Mouse (Mus musculus) mesoderm, embryonic 11.5 days (tissue): ENCODE data around the gene Lysmd1.

Experiments used
- DNase-seq: peaks from one replicate; pipeline ENCODE4 v3.0.0-alpha.2; 2012; ENCODE audit warnings: low read depth, low spot score

The Lysmd1 gene

DNA sequence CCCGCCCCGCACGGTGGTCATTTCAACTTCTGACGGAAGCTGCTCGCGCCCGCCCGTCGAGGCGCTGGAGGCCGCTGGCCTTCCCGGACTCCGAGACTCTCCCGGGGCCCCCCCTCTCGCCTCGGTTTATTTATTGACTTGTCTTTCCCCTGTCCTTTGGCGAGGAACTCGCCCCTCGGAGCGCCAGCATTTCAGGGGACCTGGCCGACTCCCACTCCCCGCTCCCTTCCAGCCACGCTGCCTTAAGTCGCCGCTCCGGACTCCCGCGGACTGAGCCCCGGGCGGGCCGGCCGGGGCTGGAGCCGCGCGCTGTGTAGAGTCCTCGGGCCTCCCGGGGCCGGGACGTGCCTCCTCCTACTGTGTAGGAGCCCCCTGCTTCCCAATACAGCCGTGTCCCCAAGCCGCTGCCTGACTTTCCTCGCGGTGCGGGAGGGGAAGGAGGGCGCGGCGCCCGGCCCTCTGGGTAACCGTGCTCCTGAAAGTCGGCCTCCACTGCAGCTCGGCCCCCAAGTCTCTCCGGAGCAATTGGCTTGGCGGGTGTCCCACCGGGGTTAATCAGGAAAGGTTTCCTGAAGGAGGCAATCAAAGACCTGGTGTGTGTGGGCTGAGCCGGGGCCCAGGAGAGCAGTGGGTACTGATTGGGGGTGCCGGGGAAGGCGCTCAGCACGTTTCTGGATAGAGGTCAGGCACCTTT lies 39.5 kb downstream of the Lysmd1 start:
- DNase-seq = no peak

DNA sequence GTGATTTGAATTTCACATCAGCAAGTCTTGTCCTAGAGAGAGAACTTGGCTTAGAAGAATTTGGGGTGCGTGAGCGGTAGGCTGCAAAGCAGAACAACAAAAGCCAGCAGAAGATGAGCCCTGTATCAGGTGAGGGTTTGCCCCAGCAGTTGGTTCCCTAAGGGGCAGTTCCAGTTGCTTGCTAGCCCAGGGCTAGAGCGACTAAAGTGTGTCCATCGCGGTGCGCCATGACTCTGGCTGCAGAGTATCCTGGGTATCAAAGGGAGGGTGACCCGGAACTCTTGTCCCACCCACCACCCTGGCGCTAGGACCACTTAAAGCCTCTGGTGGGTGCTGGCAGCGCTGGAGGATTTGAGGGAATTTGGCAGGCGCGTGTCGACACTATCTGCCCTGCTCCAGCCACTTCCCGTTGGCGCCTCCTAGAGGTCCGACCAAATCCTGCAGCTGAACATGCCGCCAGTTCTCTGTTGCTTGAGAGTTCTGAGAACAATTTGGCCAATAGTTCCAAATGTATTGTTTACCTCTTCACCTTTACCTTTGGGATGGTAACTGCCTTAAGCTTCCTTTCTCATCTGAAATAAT lies 40.2 kb downstream of the Lysmd1 start:
- DNase-seq = peak; percentile 84

- no peak for DNase-seq
Measured at GRCm38 (mm10) chr3:95176500-95176899, 42.6 kb downstream of the Lysmd1 start.

- no peak for DNase-seq
Measured at GRCm38 (mm10) chr3:95177583-95177982, 43.7 kb downstream of the Lysmd1 start.

DNA sequence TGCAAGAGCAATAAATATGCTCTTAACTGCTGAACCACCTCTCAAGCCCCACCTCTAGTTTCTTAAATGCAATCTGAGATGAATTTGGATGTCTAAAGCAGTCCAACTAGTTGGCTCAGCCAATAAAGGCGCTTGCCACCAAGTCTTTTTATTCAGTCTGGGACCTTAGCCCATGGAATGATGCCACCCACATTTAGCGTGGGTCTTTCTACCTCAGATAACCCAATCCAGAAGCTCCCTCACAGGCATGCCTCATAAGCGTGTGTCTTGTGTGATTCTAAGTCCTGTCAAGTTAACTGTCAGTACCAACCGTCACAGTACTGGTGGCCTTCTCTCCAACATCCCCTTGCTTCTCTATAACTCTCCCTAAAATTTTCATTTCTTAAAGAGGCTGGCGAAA lies 45.1 kb downstream of the Lysmd1 start:
- no peak for DNase-seq

DNA sequence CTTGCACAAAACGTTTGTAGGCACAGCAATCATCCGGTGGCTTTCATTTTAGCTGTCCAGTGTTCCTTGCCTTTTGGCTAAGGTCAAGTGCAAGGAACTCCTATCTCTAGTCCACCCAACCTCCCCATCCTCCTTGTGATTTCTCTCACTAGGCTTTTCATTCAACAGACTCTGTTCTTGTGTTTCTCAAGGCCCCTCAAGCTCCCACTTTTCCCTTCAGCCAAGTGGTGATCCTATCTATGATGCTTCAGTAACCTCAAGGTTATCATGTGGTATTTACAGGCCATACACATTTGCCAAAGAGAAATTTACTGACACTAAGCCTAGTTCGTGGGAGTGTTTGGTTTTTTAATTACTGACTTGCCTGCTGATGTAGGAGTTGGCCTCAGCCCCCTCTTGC lies 46.0 kb downstream of the Lysmd1 start:
- no peak for DNase-seq

DNA sequence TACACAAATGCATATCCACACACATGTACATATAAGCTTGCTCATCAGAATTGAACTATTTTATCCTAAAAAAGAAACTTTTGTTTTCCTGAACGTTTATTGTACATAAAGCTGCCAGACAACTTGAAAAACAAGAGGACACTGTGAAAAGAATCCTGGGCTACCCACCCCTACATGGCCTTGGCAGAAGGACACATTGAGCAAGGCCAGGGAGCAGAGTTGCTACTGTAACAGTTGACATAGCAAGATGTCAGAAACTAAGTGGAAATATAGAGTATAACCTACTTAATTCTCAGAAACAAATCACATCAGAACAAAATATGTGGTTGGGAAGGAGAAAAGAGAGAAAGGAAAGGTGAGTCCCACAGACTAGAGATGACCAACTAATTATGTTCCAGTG lies 48.0 kb downstream of the Lysmd1 start:
- no peak for DNase-seq

GRCm38 (mm10) chr3:95184796-95185577 lies 51.1 kb downstream of the Lysmd1 start:
- DNase-seq = no peak

GRCm38 (mm10) chr3:95186100-95186499 lies 52.2 kb downstream of the Lysmd1 start:
- DNase-seq = no peak

DNA sequence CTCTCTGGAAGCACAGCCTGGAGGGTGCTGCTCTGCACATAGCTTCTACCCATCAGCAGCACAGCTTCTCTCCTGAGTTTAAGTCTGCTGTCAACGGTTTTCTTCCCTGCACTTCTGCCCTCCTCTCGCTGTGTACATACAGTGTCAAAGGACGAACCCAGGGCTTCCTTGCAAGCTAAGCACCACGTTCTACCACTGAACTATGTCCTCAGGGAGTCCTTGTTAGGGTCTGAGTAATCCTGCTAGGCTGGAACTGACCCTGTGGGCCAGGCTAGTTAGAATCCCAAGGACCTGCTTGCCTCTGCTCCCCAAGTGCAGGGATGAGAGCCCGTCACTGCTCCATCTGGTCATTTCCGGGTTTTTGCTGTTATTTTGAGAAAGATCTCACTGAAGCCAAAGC lies 53.0 kb downstream of the Lysmd1 start:
- no peak for DNase-seq
